Mouse (Mus musculus) neural tube, embryonic 13.5 days (tissue): Measurements from ENCODE around the gene Nr4a3. TPM values are rescaled to one million over a fixed set of nuclear protein-coding genes. Genes with fewer than 3 reads are reported as not detected.
A peak's percentile ranks its signal among the peaks of the same experiment; 100 is the strongest.

ENCODE experiments used
- ATAC-seq: fragments of 200-750 bp; cut with Nextera tagmentation; 2 replicates; pipeline ENCODE4 v1.8.0; 2017; ENCODE audit warnings: low read depth, mild to moderate bottlenecking, moderate TSS enrichment, moderate library complexity
- H3K27ac ChIP-seq: fragments of 300-500 bp; sonication (generic); replicated peaks from 2 replicates; pipeline ENCODE4 v1.5.1; 2015; ENCODE audit warnings: moderate library complexity, mild to moderate bottlenecking, inconsistent platforms
- H3K27me3 ChIP-seq: fragments of 300-500 bp; sonication (generic); 2 replicates; pipeline ENCODE4 v1.6.1; 2015; ENCODE audit warnings: mild to moderate bottlenecking, inconsistent platforms
- H3K36me3 ChIP-seq: fragments of 300-500 bp; sonication (generic); 2 replicates; pipeline ENCODE4 v1.6.1; 2015; ENCODE audit warnings: mild to moderate bottlenecking, inconsistent platforms
- H3K4me1 ChIP-seq: fragments of 300-500 bp; sonication (generic); replicated peaks from 2 replicates; pipeline ENCODE4 v1.6.1; 2015; ENCODE audit warnings: inconsistent platforms
- H3K4me2 ChIP-seq: fragments of 300-500 bp; sonication (generic); 2 replicates; pipeline ENCODE4 v1.6.1; 2015; ENCODE audit warnings: inconsistent platforms, mild to moderate bottlenecking, moderate library complexity
- H3K4me3 ChIP-seq: fragments of 300-500 bp; sonication (generic); 2 replicates; pipeline ENCODE4 v1.5.1; 2015; ENCODE audit warnings: mild to moderate bottlenecking, inconsistent platforms
- H3K9ac ChIP-seq: fragments of 300-500 bp; sonication (generic); 2 replicates; pipeline ENCODE4 v1.6.1; 2015; ENCODE audit warnings: moderate library complexity, mild to moderate bottlenecking, inconsistent platforms
- H3K9me3 ChIP-seq: fragments of 300-500 bp; sonication (generic); 2 replicates; pipeline ENCODE4 v1.6.1; 2016; ENCODE audit warnings: inconsistent platforms
- WGBS: fragments of 180-500 bp; shearing (Covaris S2); methylation state at CpG from one replicate; pipeline ENCODE4 v1.1.7; 2015; 5-methylcytosine and 5-hydroxymethylcytosine counted together
- polyA plus RNA-seq: library from polyadenylated mRNA; unstranded; fragments of >200 nt; fragmentation: Nextera tagmentation; extraction: Ambion mirVana; gene quantifications from 2 replicates; pipeline ENCODE4 v1.2.1, GENCODE M21; 2015

Nr4a3 gene
- polyA plus RNA-seq, result 0.91 and 1.3 TPM in 2 replicates

GRCm38 (mm10) chr4:48044491-48045211, at the start of gene Nr4a3:
Nr4a3 (plus strand) TSS chr4:48045153.
- WGBS, result under 1% methylated on average over 32 of the region's 54 CpGs
- Histone ChIP-seq H3K27ac (peak within 1 kb of the TSS; percentile 94), H3K36me3 (no peaks in the 10 kb centered on the region), H3K4me2 (peak within 1 kb of the TSS; percentile 97), H3K4me3 (peak within 1 kb of the TSS; percentile 74), H3K9me3 (no peaks in the 10 kb centered on the region), H3K4me1 (peaks cover 60% of the 10 kb centered on the region), H3K27me3 (peaks cover 40% of the 10 kb centered on the region), H3K9ac (peak within 1 kb of the TSS; percentile 79)
- peak; percentile 83 for ATAC-seq

GRCm38 (mm10) chr4:48002969-48003368, 42.0 kb upstream of the Nr4a3 start:
- WGBS, result 92% methylated on average over 4 of the region's 4 CpGs
- Histone ChIP-seq H3K4me2 (no peak overlapping the region), H3K9ac (no peak overlapping the region), H3K9me3 (no peaks in the 10 kb centered on the region), H3K27me3 (no peaks in the 10 kb centered on the region), H3K36me3 (no peaks in the 10 kb centered on the region), H3K4me3 (no peak overlapping the region), H3K27ac (no peak overlapping the region), H3K4me1 (no peaks in the 10 kb centered on the region)
- no peak for ATAC-seq

GRCm38 (mm10) chr4:48003456-48003855, 41.5 kb upstream of the Nr4a3 start:
- Histone ChIP-seq H3K4me2 (no peak overlapping the region), H3K27ac (no peak overlapping the region), H3K4me1 (no peaks in the 10 kb centered on the region), H3K4me3 (no peak overlapping the region), H3K9me3 (no peaks in the 10 kb centered on the region), H3K27me3 (no peaks in the 10 kb centered on the region), H3K36me3 (no peaks in the 10 kb centered on the region), H3K9ac (no peak overlapping the region)
- 94% methylated on average over 3 of the region's 3 CpGs for WGBS
- no peak for ATAC-seq

- H3K4me3 ChIP-seq, result no peak overlapping the region
- no peak overlapping the region for H3K27ac ChIP-seq
- H3K9ac ChIP-seq, result no peak overlapping the region
- no peak overlapping the region for H3K4me2 ChIP-seq
- WGBS, result 89% methylated on average over 3 of the region's 3 CpGs
- no peaks in the 10 kb centered on the region for H3K9me3 ChIP-seq
- no peak for ATAC-seq
- H3K4me1 ChIP-seq, result no peaks in the 10 kb centered on the region
- no peaks in the 10 kb centered on the region for H3K36me3 ChIP-seq
- H3K27me3 ChIP-seq, result no peaks in the 10 kb centered on the region
These were observed 38.6 kb upstream of the Nr4a3 start for GRCm38 (mm10) chr4:48006355-48006754.

- Histone ChIP-seq H3K36me3 (no peaks in the 10 kb centered on the region), H3K4me2 (no peak overlapping the region), H3K27me3 (no peaks in the 10 kb centered on the region), H3K9me3 (no peaks in the 10 kb centered on the region), H3K27ac (no peak overlapping the region), H3K4me1 (no peaks in the 10 kb centered on the region), H3K9ac (no peak overlapping the region), H3K4me3 (no peak overlapping the region)
- WGBS, result 92% methylated on average over 3 of the region's 3 CpGs
- ATAC-seq, result no peak
These were observed 32.7 kb upstream of the Nr4a3 start for GRCm38 (mm10) chr4:48012209-48012608.

- no peak overlapping the region for H3K27ac ChIP-seq
- 84% methylated on average over 3 of the region's 3 CpGs for whole genome bisulfite sequencing
- no peaks in the 10 kb centered on the region for H3K9me3 ChIP-seq
- H3K4me3 ChIP-seq, result no peak overlapping the region
- H3K4me2 ChIP-seq, result no peak overlapping the region
- H3K27me3 ChIP-seq, result no peaks in the 10 kb centered on the region
- no peak overlapping the region for H3K9ac ChIP-seq
- no peak for ATAC-seq
- H3K4me1 ChIP-seq, result no peaks in the 10 kb centered on the region
- 0 out of 2 replicates have a peak, but pooled peaks cover 4% of the 10 kb centered on the region for H3K36me3 ChIP-seq
These were observed 22.0 kb upstream of the Nr4a3 start for GRCm38 (mm10) chr4:48022966-48023365.

GRCm38 (mm10) chr4:48029652-48030051, 15.3 kb upstream of the Nr4a3 start:
- H3K4me2 ChIP-seq, result no peak overlapping the region
- H3K27me3 ChIP-seq, result peaks cover 6% of the 10 kb centered on the region; the same call in 1 of the 2 replicates
- H3K4me3 ChIP-seq, result no peak overlapping the region
- 0 out of 2 replicates have a peak, but pooled peaks cover 4% of the 10 kb centered on the region for H3K36me3 ChIP-seq
- 70% methylated on average over 24 of the region's 24 CpGs for WGBS
- H3K9ac ChIP-seq, result no peak overlapping the region
- H3K4me1 ChIP-seq, result no peaks in the 10 kb centered on the region
- H3K9me3 ChIP-seq, result no peaks in the 10 kb centered on the region
- ATAC-seq, result no peak
- no peak overlapping the region for H3K27ac ChIP-seq

GRCm38 (mm10) chr4:48034287-48034686, 10.7 kb upstream of the Nr4a3 start:
- no peak overlapping the region for H3K4me3 ChIP-seq
- WGBS, result 89% methylated on average over 9 of the region's 9 CpGs
- ATAC-seq, result no peak
- no peak overlapping the region for H3K9ac ChIP-seq
- no peak overlapping the region for H3K4me2 ChIP-seq
- no peaks in the 10 kb centered on the region for H3K9me3 ChIP-seq
- H3K27me3 ChIP-seq, result peaks cover 23% of the 10 kb centered on the region
- no peak overlapping the region for H3K27ac ChIP-seq
- H3K4me1 ChIP-seq, result no peaks in the 10 kb centered on the region
- H3K36me3 ChIP-seq, result no peaks in the 10 kb centered on the region

GRCm38 (mm10) chr4:48037646-48038045, 7.3 kb upstream of the Nr4a3 start:
- Histone ChIP-seq H3K27ac (no peak overlapping the region), H3K4me3 (no peak overlapping the region), H3K27me3 (peaks cover 33% of the 10 kb centered on the region), H3K9me3 (no peaks in the 10 kb centered on the region), H3K4me1 (peaks cover 10% of the 10 kb centered on the region), H3K9ac (no peak overlapping the region), H3K36me3 (no peaks in the 10 kb centered on the region), H3K4me2 (no peak overlapping the region)
- ATAC-seq, result no peak
- 90% methylated on average over 4 of the region's 4 CpGs for WGBS

- H3K4me2 ChIP-seq, result no peak overlapping the region
- H3K9me3 ChIP-seq, result no peaks in the 10 kb centered on the region
- H3K4me1 ChIP-seq, result peaks cover 14% of the 10 kb centered on the region
- H3K27me3 ChIP-seq, result peaks cover 32% of the 10 kb centered on the region
- H3K9ac ChIP-seq, result no peak overlapping the region
- H3K36me3 ChIP-seq, result no peaks in the 10 kb centered on the region
- 93% methylated on average over 5 of the region's 5 CpGs for WGBS
- no peak overlapping the region for H3K4me3 ChIP-seq
- ATAC-seq, result no peak
- H3K27ac ChIP-seq, result no peak overlapping the region
These were observed 6.1 kb upstream of the Nr4a3 start for GRCm38 (mm10) chr4:48038847-48039246.

- Histone ChIP-seq H3K27ac (no peak overlapping the region), H3K4me2 (no peak overlapping the region), H3K27me3 (peaks cover 27% of the 10 kb centered on the region), H3K4me3 (no peak overlapping the region), H3K4me1 (peaks cover 21% of the 10 kb centered on the region), H3K9me3 (no peaks in the 10 kb centered on the region), H3K9ac (no peak overlapping the region; the same call in 1 of the 2 replicates), H3K36me3 (no peaks in the 10 kb centered on the region)
- 78% methylated on average over 7 of the region's 7 CpGs for WGBS
- ATAC-seq, result no peak
These were observed 5.2 kb upstream of the Nr4a3 start for GRCm38 (mm10) chr4:48039736-48040135.

- Histone ChIP-seq H3K27ac (peak overlapping the region; percentile 98), H3K9ac (peak overlapping the region; percentile 87), H3K9me3 (no peaks in the 10 kb centered on the region), H3K4me3 (peak overlapping the region; percentile 74), H3K4me2 (peak overlapping the region; percentile 97), H3K27me3 (peaks cover 33% of the 10 kb centered on the region), H3K36me3 (no peaks in the 10 kb centered on the region), H3K4me1 (peaks cover 42% of the 10 kb centered on the region)
- 0% methylated on average over 4 of the region's 4 CpGs for WGBS
- ATAC-seq, result no peak; the same call in 1 of the 2 replicates
These were observed 2.5 kb upstream of the Nr4a3 start for GRCm38 (mm10) chr4:48042466-48042785.
